Mouse (Mus musculus) MEL (cell line): ENCODE measurements at regions not wholly inside any gene's neighbourhood (a gene's known extent, or its start where the extent isn't known, plus 50 kb on each side); places are given as distances from the start of the nearest gene placed in this dataset.

Experiments used
- DNase-seq: peaks from one replicate; pipeline ENCODE4 v3.0.0; 2011; ENCODE audit warnings: low read depth, low spot score
- H3K27ac ChIP-seq: 2 replicates; pipeline ENCODE4 v1.5.1; 2012; ENCODE audit warnings: low read depth, mild to moderate bottlenecking, control low read depth, low read length, moderate library complexity; ENCODE audit not compliant: control insufficient read depth
- H3K27me3 ChIP-seq, 2 experiments: fragments of 150-350 bp in 1 of 2; sonication (generic) in 1 of 2; 2 replicates each; pipeline ENCODE4 v1.6.1; 2012; ENCODE audit warnings: low read length in 2 of 2, mild to moderate bottlenecking in 2 of 2, improper control_type of control experiment in 1 of 2, moderate library complexity in 1 of 2; ENCODE audit not compliant: insufficient read depth in 2 of 2, control insufficient read depth in 1 of 2
- H3K36me3 ChIP-seq, 2 experiments: 2 replicates each; pipeline ENCODE4 v1.6.1; 2012 to 2014; ENCODE audit warnings: low read length in 2 of 2, improper control_type of control experiment in 1 of 2, inconsistent platforms in 1 of 2, mild to moderate bottlenecking in 1 of 2; ENCODE audit not compliant: insufficient read depth in 2 of 2, control insufficient read depth in 1 of 2
- H3K4me1 ChIP-seq, 2 experiments: fragments of 150-350 bp in 1 of 2; sonication (generic) in 1 of 2; 2 replicates each; pipeline ENCODE4 v1.6.1; 2012; ENCODE audit warnings: low read length in 2 of 2, improper control_type of control experiment in 1 of 2, mild to moderate bottlenecking in 1 of 2; ENCODE audit not compliant: insufficient read depth in 2 of 2, control insufficient read depth in 1 of 2
- H3K4me3 ChIP-seq, 2 experiments: fragments of 150-350 bp in 1 of 2; sonication (generic) in 1 of 2; 2 replicates each; pipeline ENCODE4 v1.5.1; 2012; ENCODE audit warnings: low read depth in 2 of 2, low read length in 2 of 2, mild to moderate bottlenecking in 2 of 2, moderate library complexity in 2 of 2, control low read depth in 1 of 2, improper control_type of control experiment in 1 of 2; ENCODE audit not compliant: control insufficient read depth in 1 of 2, insufficient read depth in 1 of 2
- H3K79me2 ChIP-seq: 2 replicates; pipeline ENCODE4 v1.6.1; 2012; ENCODE audit warnings: mild to moderate bottlenecking, low read length, moderate library complexity; ENCODE audit not compliant: control insufficient read depth, poor library complexity, insufficient read depth
- H3K9ac ChIP-seq: 2 replicates; pipeline ENCODE4 v1.6.1; 2012; ENCODE audit warnings: low read depth, mild to moderate bottlenecking, control low read depth, low read length, moderate library complexity; ENCODE audit not compliant: control insufficient read depth, poor library complexity, severe bottlenecking
- H3K9me3 ChIP-seq: fragments of 150-350 bp; sonication (generic); replicated peaks from 2 replicates; pipeline ENCODE4 v1.6.1; 2012; ENCODE audit warnings: mild to moderate bottlenecking, low read length, improper control_type of control experiment, moderate library complexity; ENCODE audit not compliant: insufficient read depth
- CHD1 ChIP-seq: IDR thresholded peaks from 2 replicates; pipeline ENCODE4 v1.6.1; 2012; ENCODE audit warnings: low read depth, mild to moderate bottlenecking, inconsistent platforms, low read length, improper control_type of control experiment
- CHD2 ChIP-seq: IDR thresholded peaks from 2 replicates; pipeline ENCODE4 v1.6.1; 2011; ENCODE audit warnings: low read length, improper control_type of control experiment
- CTCF ChIP-seq, 3 experiments: IDR thresholded peaks in 2 of 3; conservative IDR thresholded peaks in 1 of 3; 2 replicates each; pipeline ENCODE4 v1.5.1; 2011 to 2012; ENCODE audit warnings: low read length in 3 of 3, low read depth in 2 of 3, mild to moderate bottlenecking in 2 of 3, improper control_type of control experiment in 1 of 3, inconsistent platforms in 1 of 3, mixed read lengths in 1 of 3, moderate library complexity in 1 of 3; ENCODE audit not compliant: control insufficient read depth in 1 of 3, insufficient read depth in 1 of 3, poor library complexity in 1 of 3, severe bottlenecking in 1 of 3
- E2F4 ChIP-seq: IDR thresholded peaks from 2 replicates; pipeline ENCODE4 v1.6.1; 2011; ENCODE audit warnings: low read depth, low read length, improper control_type of control experiment, borderline replicate concordance
- ELF1 ChIP-seq: IDR thresholded peaks from 2 replicates; pipeline ENCODE4 v1.6.1; 2014; ENCODE audit warnings: low read depth, mild to moderate bottlenecking, inconsistent platforms, low read length, improper control_type of control experiment, moderate library complexity
- EP300 ChIP-seq, 2 experiments: IDR thresholded peaks; 2 replicates each; pipeline ENCODE4 v1.6.1; 2011; ENCODE audit warnings: improper control_type of control experiment in 2 of 2, low read length in 2 of 2, low read depth in 1 of 2, mild to moderate bottlenecking in 1 of 2
- HCFC1 ChIP-seq: IDR thresholded peaks from 2 replicates; pipeline ENCODE4 v1.6.1; 2012; ENCODE audit warnings: low read depth, mild to moderate bottlenecking, inconsistent platforms, low read length, improper control_type of control experiment, moderate library complexity
- KAT2A ChIP-seq: conservative IDR thresholded peaks from 2 replicates; pipeline ENCODE4 v1.6.1; 2012; ENCODE audit warnings: low read depth, low read length, improper control_type of control experiment, inconsistent platforms
- MAFK ChIP-seq: IDR thresholded peaks from 2 replicates; pipeline ENCODE4 v1.6.1; 2011; ENCODE audit warnings: low read depth, mild to moderate bottlenecking, low read length, improper control_type of control experiment, borderline replicate concordance
- MEF2A ChIP-seq: IDR thresholded peaks from 2 replicates; pipeline ENCODE4 v1.6.1; 2014; ENCODE audit warnings: low read depth, mild to moderate bottlenecking, inconsistent platforms, low read length, improper control_type of control experiment; ENCODE audit not compliant: poor library complexity, insufficient replicate concordance, severe bottlenecking; ENCODE audit errors: extremely low read depth
- MXI1 ChIP-seq: IDR thresholded peaks from 2 replicates; pipeline ENCODE4 v1.6.1; 2011; ENCODE audit warnings: mild to moderate bottlenecking, low read depth, low read length, improper control_type of control experiment
- MYB ChIP-seq: IDR thresholded peaks from 2 replicates; pipeline ENCODE4 v1.6.1; 2011; ENCODE audit warnings: mild to moderate bottlenecking, low read depth, low read length, improper control_type of control experiment
- MYC ChIP-seq: IDR thresholded peaks from 2 replicates; pipeline ENCODE4 v1.6.1; 2011; ENCODE audit warnings: low read depth, mild to moderate bottlenecking, low read length, improper control_type of control experiment, moderate library complexity
- NELFE ChIP-seq: IDR thresholded peaks from 2 replicates; pipeline ENCODE4 v1.6.1; 2011; ENCODE audit warnings: low read depth, low read length, improper control_type of control experiment
- POLR2A ChIP-seq, 2 experiments: IDR thresholded peaks; 2 replicates each; pipeline ENCODE4 v1.6.1; 2011 to 2012; ENCODE audit warnings: low read length in 2 of 2, mild to moderate bottlenecking in 2 of 2, control low read depth in 1 of 2, improper control_type of control experiment in 1 of 2, low read depth in 1 of 2, moderate library complexity in 1 of 2; ENCODE audit not compliant: control insufficient read depth in 1 of 2, insufficient read depth in 1 of 2, poor library complexity in 1 of 2
- POLR2AphosphoS2 ChIP-seq: IDR thresholded peaks from 2 replicates; pipeline ENCODE4 v1.6.1; 2011; ENCODE audit warnings: low read length, improper control_type of control experiment
- TBP ChIP-seq: IDR thresholded peaks from 2 replicates; pipeline ENCODE4 v1.8.0; 2011; ENCODE audit warnings: low read depth, low read length, improper control_type of control experiment
- TCF12 ChIP-seq: IDR thresholded peaks from 2 replicates; pipeline ENCODE4 v1.6.1; 2014; ENCODE audit warnings: low read depth, mild to moderate bottlenecking, inconsistent platforms, low read length, improper control_type of control experiment, moderate library complexity
- UBTF ChIP-seq: IDR thresholded peaks from 2 replicates; pipeline ENCODE4 v1.6.1; 2012; ENCODE audit warnings: low read depth, mild to moderate bottlenecking, inconsistent platforms, low read length, improper control_type of control experiment, moderate library complexity, borderline replicate concordance; ENCODE audit not compliant: insufficient read depth
- USF1 ChIP-seq: IDR thresholded peaks from 2 replicates; pipeline ENCODE4 v1.6.1; 2014; ENCODE audit warnings: low read depth, mild to moderate bottlenecking, inconsistent platforms, low read length, improper control_type of control experiment, moderate library complexity
- ZMIZ1 ChIP-seq: IDR thresholded peaks from 2 replicates; pipeline ENCODE4 v1.6.1; 2012; ENCODE audit warnings: low read depth, mild to moderate bottlenecking, inconsistent platforms, low read length, improper control_type of control experiment, moderate library complexity
- ZNF384 ChIP-seq: IDR thresholded peaks from 2 replicates; pipeline ENCODE4 v1.6.1; 2012; ENCODE audit warnings: low read depth, mild to moderate bottlenecking, inconsistent platforms, low read length, improper control_type of control experiment

GRCm38 (mm10) chrX:134890583-134890982 lies 74.0 kb downstream of the Nxf2 start:
- H3K27ac ChIP-seq = no peak overlapping the region
- no peaks in the 10 kb centered on the region for H3K79me2 ChIP-seq

GRCm38 (mm10) chrX:134889634-134890033 lies 74.9 kb downstream of the Nxf2 start:
- peak; percentile 37 for DNase-seq
- no peaks in the 10 kb centered on the region for H3K36me3 ChIP-seq
- no peak overlapping the region for H3K9ac ChIP-seq
- H3K4me1 ChIP-seq = no peaks in the 10 kb centered on the region
- no peak for TF ChIP-seq MYC
- no peak for TF ChIP-seq NELFE
- no peak for TF ChIP-seq MXI1
- TF ChIP-seq MEF2A = no peak
- TF ChIP-seq HCFC1 = no peak
- TF ChIP-seq ELF1 = no peak
- no peak for TF ChIP-seq MYB
- no peak for TF ChIP-seq CHD2
- no peak for TF ChIP-seq KAT2A
- TF ChIP-seq MAFK = no peak
- no peak for TF ChIP-seq E2F4
- TF ChIP-seq EP300 (IDR thresholded peaks at IDR 0.05; ENCODE audit: low read depth in 1 of 2, low read length in 2 of 2) = no peak
- no peak for TF ChIP-seq USF1
- no peaks in the 10 kb centered on the region for H3K9me3 ChIP-seq
- H3K4me3 ChIP-seq = no peak overlapping the region
- H3K27ac ChIP-seq = no peak overlapping the region
- no peaks in the 10 kb centered on the region for H3K79me2 ChIP-seq
- peaks cover 1% of the 10 kb centered on the region in 2 experiments; a peak in 1 of 4 replicates for H3K27me3 ChIP-seq

More at GRCm38 (mm10) chrX:134890583-134890982, 74.0 kb downstream of the Nxf2 start:
- Histone ChIP-seq H3K27me3 (0 out of 4 replicates have a peak, but pooled peaks cover 0 to 1% of the 10 kb centered on the region in 2 experiments), H3K36me3 (no peaks in the 10 kb centered on the region), H3K9ac (no peak overlapping the region), H3K4me3 (no peak overlapping the region)
- TF ChIP-seq ZMIZ1 (no peak), CTCF (IDR thresholded peaks at IDR 0.05 in 2 of 3, conservative IDR thresholded peaks at IDR 0.05 in 1 of 3; ENCODE audit: control insufficient read depth in 1 of 3, insufficient read depth in 1 of 3, low read depth in 2 of 3, low read length in 3 of 3, poor library complexity in 1 of 3, severe bottlenecking in 1 of 3) (no peak), MEF2A (no peak), POLR2A (IDR thresholded peaks at IDR 0.05; ENCODE audit: control insufficient read depth in 1 of 2, insufficient read depth in 1 of 2, low read depth in 1 of 2, low read length in 2 of 2, poor library complexity in 1 of 2) (no peak), UBTF (no peak), TBP (no peak), TCF12 (no peak), CHD1 (no peak), ZNF384 (no peak), MYC (no peak), POLR2AphosphoS2 (no peak)
- TF ChIP-seq, all 39 proteins: peak for 0
- H3K9me3 ChIP-seq = no peaks in the 10 kb centered on the region
- no peak for DNase-seq
- H3K4me1 ChIP-seq = no peaks in the 10 kb centered on the region
